Mouse (Mus musculus): ENCODE measurements around the gene BC030499.

DNA sequence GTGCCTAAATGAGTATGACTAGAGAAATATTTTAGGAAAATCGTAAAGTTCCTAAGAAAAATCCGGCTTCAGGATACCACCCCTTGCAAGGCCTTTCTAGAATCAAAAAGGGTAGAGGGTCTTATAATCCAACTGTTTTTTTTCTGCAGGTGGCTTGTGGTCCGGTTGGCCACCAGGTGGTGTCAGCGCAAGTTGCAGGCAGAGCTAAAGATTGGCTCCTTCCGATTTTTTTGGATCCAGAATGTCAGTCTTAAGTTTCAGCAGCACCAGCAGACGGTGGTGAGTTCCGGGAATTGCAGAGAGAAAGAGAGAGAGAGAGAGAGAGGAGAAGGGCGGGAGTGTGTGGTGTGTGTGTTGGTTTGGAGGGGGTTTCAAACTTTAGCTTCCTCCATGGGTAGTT lies 28.1 kb upstream of the BC030499 start:
- no peak for TF ChIP-seq POLR2A (IDR thresholded peaks at IDR 0.05; ENCODE audit: insufficient read depth, low read length)
- TF ChIP-seq CTCF (IDR thresholded peaks at IDR 0.05; ENCODE audit: low read depth, low read length) = peak; percentile 67
- TF ChIP-seq EP300 (IDR thresholded peaks at IDR 0.05; ENCODE audit: insufficient read depth, low read depth, low read length) = no peak

Data from ES-Bruce4 (cell line).